Mouse (Mus musculus): ENCODE results near the gene Ccn6.

GRCm38 (mm10) chr10:39202490-39202889, 38.9 kb upstream of the Ccn6 start:
- TF ChIP-seq GATA1 (IDR thresholded peaks at IDR 0.05; ENCODE audit: borderline replicate concordance, low read length): no peak
- no peak for TF ChIP-seq FLI1 (IDR thresholded peaks at IDR 0.05; ENCODE audit: low read length)

All from megakaryocyte, embryonic 14.5 days (primary cell).